Mouse (Mus musculus) spleen, adult 2 months (tissue): ENCODE measurements around the gene 2510039O18Rik. TPM values are rescaled to one million over a fixed set of nuclear protein-coding genes. Genes with fewer than 3 reads are reported as not detected.

ENCODE experiments used
- DNase-seq, 2 experiments: peaks; one replicate each; pipeline versions ENCODE4 v3.0.0 to v3.0.0-alpha.2; 2012 to 2021; ENCODE audit warnings: low spot score in 2 of 2, low read depth in 1 of 2
- H3K27ac ChIP-seq: fragments of 200-500 bp; 2 replicates; pipeline ENCODE4 v1.5.1; 2012; ENCODE audit warnings: low read length, inconsistent platforms; ENCODE audit not compliant: insufficient read depth
- H3K27me3 ChIP-seq: fragments of 200-500 bp; 2 replicates; pipeline ENCODE4 v1.6.1; 2012; ENCODE audit warnings: mild to moderate bottlenecking, moderate library complexity, low read length, inconsistent platforms; ENCODE audit not compliant: control insufficient read depth, insufficient read depth
- H3K36me3 ChIP-seq: fragments of 200-500 bp; 2 replicates; pipeline ENCODE4 v1.6.1; 2012; ENCODE audit warnings: mild to moderate bottlenecking, low read length, inconsistent platforms; ENCODE audit not compliant: control insufficient read depth, insufficient read depth
- H3K4me1 ChIP-seq: fragments of 200-500 bp; 2 replicates; pipeline ENCODE4 v1.6.1; 2011; ENCODE audit warnings: inconsistent platforms; ENCODE audit not compliant: control insufficient read depth, insufficient read depth, insufficient read length
- H3K4me3 ChIP-seq: fragments of 200-500 bp; 2 replicates; pipeline ENCODE4 v1.5.1; 2011; ENCODE audit warnings: mild to moderate bottlenecking, inconsistent platforms; ENCODE audit not compliant: insufficient read depth, insufficient read length; ENCODE audit errors: extremely low read depth
- CTCF ChIP-seq: fragments of 200-500 bp; IDR thresholded peaks from 2 replicates; pipeline ENCODE4 v1.5.1; 2011; ENCODE audit warnings: mild to moderate bottlenecking, inconsistent platforms; ENCODE audit not compliant: insufficient read depth, insufficient read length, insufficient replicate concordance; ENCODE audit errors: extremely low read depth
- POLR2A ChIP-seq: fragments of 200-500 bp; IDR thresholded peaks from 2 replicates; pipeline ENCODE4 v1.6.1; 2011; ENCODE audit warnings: low read depth, low read length, inconsistent platforms
- WGBS: fragments of 180-500 bp; shearing (Covaris S2); methylation state at CpG from one replicate; pipeline ENCODE4 v1.1.7; 2018; 5-methylcytosine and 5-hydroxymethylcytosine counted together
- polyA plus RNA-seq: library from polyadenylated mRNA; depleted of rRNA; stranded (reverse); fragments of >200 nt; gene quantifications from 2 replicates; pipeline ENCODE4 v1.2.3, GENCODE M21; 2012

2510039O18Rik gene
- polyA plus RNA-seq, 1 experiment, result 80.5 TPM

DNA sequence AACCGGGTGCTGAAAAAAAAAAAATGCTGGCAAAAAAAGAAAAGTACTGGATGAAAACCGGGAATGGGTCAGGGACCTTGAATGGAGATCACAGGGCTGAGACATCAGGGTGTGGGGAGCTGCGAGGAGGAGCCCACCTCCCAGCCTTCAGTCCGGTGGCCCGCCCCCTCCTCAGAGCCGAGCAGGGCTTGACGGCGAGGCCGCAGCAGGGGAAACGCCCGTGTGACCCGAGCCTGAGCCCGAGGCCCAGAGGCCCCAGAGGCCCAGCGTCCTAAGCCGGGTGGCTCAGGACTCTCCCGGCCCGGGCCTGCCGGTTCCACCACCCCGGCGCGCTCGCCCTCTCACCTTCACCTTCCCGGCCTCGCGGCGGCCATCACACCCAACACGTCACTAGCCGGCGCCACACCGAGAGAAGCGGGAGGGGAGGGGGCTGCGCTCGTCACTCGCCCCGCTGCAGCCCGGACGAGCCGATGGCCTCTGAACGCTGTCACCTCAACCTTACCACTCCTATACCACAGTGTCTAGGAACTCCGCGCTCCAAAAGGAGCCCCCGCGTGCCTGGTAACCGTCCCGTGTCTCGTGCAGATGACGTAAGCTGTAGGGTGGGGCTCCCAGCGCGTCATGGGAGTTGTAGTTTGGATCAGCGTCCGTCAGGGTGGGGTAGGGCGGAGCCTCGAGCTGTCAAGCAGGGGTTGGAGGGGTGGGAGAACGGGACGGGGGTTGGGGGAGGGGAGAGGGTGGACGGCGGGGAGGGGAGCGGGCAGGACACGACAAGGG lies 36.2 kb upstream of the 2510039O18Rik start, which contains the start of gene Mfn2:
TSS of gene Mfn2 (minus strand) at position 392 of the 777 bp plus-strand sequence.
- Histone ChIP-seq H3K27ac (peak within 1 kb of the TSS; percentile 87), H3K4me1 (peaks cover 5% of the 10 kb centered on the region; the same call in 1 of the 2 replicates), H3K36me3 (peaks cover 2% of the 10 kb centered on the region; the same call in 1 of the 2 replicates), H3K27me3 (no peaks in the 10 kb centered on the region), H3K4me3 (peak within 1 kb of the TSS; percentile 83)
- peak; percentile 73 to 82 for DNase-seq
- WGBS, result under 1% methylated on average over 57 of the region's 59 CpGs
- TF ChIP-seq POLR2A (no peak), CTCF (no peak)

DNA sequence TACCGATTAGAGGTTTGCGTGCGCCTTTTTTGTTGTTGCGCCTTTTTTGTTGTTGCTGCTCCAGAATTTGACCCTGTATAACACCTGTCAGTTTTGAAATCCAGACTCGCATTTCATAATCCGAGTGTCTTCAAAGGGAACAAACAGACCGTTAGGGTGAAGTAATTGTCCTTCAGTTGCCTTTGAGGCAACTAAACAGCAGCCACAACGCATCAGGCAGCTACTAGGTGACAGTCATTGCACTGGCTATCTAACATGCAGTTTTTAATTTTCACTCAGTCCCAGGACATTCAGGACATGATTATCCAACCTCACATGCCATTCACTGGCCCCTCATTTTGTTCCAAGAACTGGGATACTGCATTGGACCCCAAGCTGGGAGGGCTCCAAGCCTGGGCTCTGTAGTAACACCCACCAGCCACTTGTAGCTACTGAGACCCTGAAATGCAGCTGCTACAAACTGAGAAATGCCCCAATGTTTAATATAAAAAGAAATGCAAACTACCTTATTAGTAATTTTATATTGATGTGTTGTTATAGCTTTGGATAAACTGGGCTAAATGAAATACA lies 35.5 kb upstream of the 2510039O18Rik start:
- no peak for DNase-seq
- TF ChIP-seq POLR2A (no peak), CTCF (no peak)
- Histone ChIP-seq H3K4me1 (peaks cover 5% of the 10 kb centered on the region; the same call in 1 of the 2 replicates), H3K4me3 (peak overlapping the region; percentile 83), H3K27me3 (no peaks in the 10 kb centered on the region), H3K27ac (no peak overlapping the region), H3K36me3 (no peaks in the 10 kb centered on the region; the same call in 1 of the 2 replicates)
- under 1% methylated on average over 8 of the region's 8 CpGs for WGBS

DNA sequence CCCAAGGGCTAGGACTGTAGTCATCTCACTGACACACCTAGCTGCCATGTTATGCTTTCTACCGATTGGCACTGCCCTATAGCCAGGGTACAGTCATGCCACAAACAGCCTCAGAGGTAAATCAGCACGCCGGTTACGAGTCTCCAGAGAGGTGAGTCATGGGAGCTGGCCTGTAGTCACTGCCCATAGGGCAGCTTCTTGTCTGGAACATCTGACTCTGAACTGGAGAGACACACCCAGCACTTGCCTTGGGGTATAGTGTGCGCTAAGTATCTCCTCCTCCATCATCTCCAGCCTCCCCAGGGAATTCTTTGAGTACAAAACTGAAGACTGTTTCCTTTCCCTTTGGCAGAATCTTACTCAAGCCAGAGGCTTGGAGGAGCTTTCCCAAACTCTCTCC lies 34.5 kb upstream of the 2510039O18Rik start:
- TF ChIP-seq CTCF, result no peak
- DNase-seq, result no peak
- Histone ChIP-seq H3K4me1 (peaks cover 5% of the 10 kb centered on the region; the same call in 1 of the 2 replicates), H3K27ac (no peak overlapping the region), H3K27me3 (no peaks in the 10 kb centered on the region), H3K36me3 (no peaks in the 10 kb centered on the region), H3K4me3 (no peak overlapping the region)
- 90% methylated on average over 5 of the region's 5 CpGs for WGBS

DNA sequence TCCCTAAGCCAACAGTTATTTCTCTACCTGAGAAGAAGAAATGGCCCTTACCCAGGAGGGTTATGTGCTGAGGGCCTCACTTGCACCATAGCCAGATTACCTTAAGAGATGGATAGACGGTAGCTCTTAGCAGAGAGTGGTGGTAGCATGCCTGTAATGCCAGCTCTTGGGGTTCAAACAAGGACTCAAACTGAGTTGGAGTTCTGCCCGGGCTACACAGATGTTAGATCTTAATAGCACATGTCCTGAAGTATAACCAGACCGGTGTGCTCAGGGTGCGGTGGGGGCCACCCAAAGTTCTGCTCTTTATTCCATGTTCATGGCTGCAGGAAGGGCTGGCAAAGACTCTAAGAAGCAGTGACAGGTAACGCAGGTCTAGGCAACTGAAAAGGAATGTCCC lies 31.2 kb upstream of the 2510039O18Rik start:
- no peak for DNase-seq
- WGBS, result 89% methylated on average over 5 of the region's 5 CpGs
- H3K27ac ChIP-seq, result no peak overlapping the region
- TF ChIP-seq CTCF (no peak), POLR2A (no peak)
- no peak overlapping the region for H3K4me3 ChIP-seq
- H3K4me1 ChIP-seq, result no peaks in the 10 kb centered on the region
- H3K36me3 ChIP-seq, result no peaks in the 10 kb centered on the region; the same call in 1 of the 2 replicates
- H3K27me3 ChIP-seq, result no peaks in the 10 kb centered on the region

DNA sequence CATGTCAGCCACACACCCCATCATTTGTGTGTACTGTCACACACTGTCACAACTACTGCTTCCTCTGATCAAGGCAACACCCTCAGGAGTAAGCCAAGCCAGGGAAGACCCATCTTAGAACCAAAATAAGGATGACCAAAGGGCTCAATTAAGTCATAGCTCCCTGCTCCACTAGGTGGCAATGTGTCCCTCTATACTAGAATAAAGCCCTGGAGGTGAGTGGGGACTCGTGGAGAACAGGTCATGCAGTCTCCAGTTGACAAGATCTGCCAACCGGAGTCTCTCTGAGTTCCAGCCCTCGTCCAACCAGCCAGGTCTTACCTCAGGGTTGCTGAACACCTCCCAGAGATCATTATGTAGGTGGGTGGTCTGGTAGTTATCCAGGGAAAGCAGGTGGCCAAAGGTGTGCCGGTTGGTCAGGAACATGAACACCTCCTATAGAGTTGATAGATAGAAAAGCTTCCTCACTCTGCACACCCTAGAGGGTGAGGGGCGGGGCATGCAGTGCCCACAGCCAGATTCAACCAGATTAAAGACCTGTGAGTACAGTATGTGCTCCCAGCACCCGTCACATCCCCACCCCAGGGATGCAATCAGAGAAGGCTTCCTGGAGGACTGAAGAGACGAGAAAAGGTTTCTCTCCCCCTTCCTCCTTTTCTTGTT lies 22.1 kb upstream of the 2510039O18Rik start:
- Histone ChIP-seq H3K36me3 (0 out of 2 replicates have a peak, but pooled peaks cover 1% of the 10 kb centered on the region), H3K4me1 (no peaks in the 10 kb centered on the region), H3K27me3 (no peaks in the 10 kb centered on the region), H3K4me3 (no peak overlapping the region), H3K27ac (no peak overlapping the region)
- whole genome bisulfite sequencing, result 62% methylated on average over 7 of the region's 7 CpGs
- DNase-seq, result peak in 1 of 2 experiments; percentile 24
- TF ChIP-seq POLR2A, result no peak
- no peak for TF ChIP-seq CTCF

DNA sequence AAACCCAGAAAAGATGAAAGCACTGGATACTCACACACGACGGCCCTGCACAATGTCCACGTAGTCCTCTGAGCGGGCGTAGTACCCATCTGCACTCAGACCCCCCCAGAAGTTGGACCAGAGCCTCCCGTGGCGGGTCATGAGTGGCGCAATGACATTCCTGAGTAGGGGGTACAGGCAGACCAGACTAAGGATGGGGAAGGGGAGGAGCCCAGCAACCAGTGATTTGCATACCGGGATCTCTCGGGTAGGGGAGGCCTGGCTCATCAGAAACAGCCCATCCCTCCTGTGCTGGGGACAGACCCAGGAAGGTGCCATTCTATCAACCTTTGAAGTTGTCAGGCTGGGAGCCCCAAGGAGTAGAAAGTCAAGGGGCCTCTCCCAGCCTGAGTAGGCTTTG lies 19.7 kb upstream of the 2510039O18Rik start:
- 89% methylated on average over 10 of the region's 10 CpGs for WGBS
- H3K27me3 ChIP-seq, result no peaks in the 10 kb centered on the region
- H3K4me3 ChIP-seq, result no peak overlapping the region
- DNase-seq, result no peak
- 0 out of 2 replicates have a peak, but pooled peaks cover 1% of the 10 kb centered on the region for H3K36me3 ChIP-seq
- H3K4me1 ChIP-seq, result no peaks in the 10 kb centered on the region
- no peak overlapping the region for H3K27ac ChIP-seq
- TF ChIP-seq CTCF (no peak), POLR2A (no peak)
